Mouse (Mus musculus): ENCODE results near the gene Tprg. TPM values are rescaled to one million over a fixed set of nuclear protein-coding genes. Genes with fewer than 3 reads are reported as not detected.

Tprg gene
- polyA plus RNA-seq, 1 experiment from 2014 or later, result not detected

DNA sequence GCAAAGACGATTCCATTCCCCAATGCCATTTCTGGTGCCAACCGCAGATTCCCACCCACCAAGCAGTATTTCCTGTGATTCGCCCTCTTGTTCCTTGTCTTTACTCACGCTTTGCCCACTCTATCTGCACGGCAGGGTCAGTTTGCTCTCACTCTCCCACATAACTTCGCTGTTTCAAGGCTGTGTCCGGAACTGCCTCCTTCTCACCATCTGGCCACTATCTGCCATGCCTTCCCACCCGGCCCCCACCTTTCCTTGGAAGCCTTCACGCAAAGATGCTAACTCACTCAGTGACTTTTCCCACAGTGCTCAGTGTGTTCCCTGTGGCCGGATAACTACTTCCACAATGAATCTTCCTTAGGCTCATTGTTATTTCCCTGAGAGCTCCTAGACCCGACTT, 21.4 kb upstream of the Tprg start:
- Histone ChIP-seq H3K4me1 (0 out of 2 replicates have a peak, but pooled peaks cover 4% of the 10 kb centered on the region), H3K36me3 (no peaks in the 10 kb centered on the region), H3K27me3 (replicated peaks) (no peaks in the 10 kb centered on the region; the same call in 1 of the 2 replicates), H3K4me2 (no peak overlapping the region), H3K4me3 (replicated peaks) (no peak overlapping the region), H3K9me3 (replicated peaks) (no peaks in the 10 kb centered on the region), H3K27ac (replicated peaks) (no peak overlapping the region), H3K9ac (replicated peaks) (no peak overlapping the region)
- ATAC-seq (ENCODE audit: low FRiP score), result no peak; the same call in 1 of the 2 replicates
- 70% methylated on average over 11 of the region's 11 CpGs for WGBS

GRCm38 (mm10) chr16:25268276-25268675, 18.3 kb upstream of the Tprg start:
- Histone ChIP-seq H3K27me3 (replicated peaks) (no peaks in the 10 kb centered on the region; the same call in 1 of the 2 replicates), H3K4me2 (no peak overlapping the region), H3K9ac (replicated peaks) (no peak overlapping the region), H3K9me3 (replicated peaks) (no peaks in the 10 kb centered on the region), H3K4me3 (replicated peaks) (no peak overlapping the region), H3K27ac (replicated peaks) (no peak overlapping the region), H3K36me3 (no peaks in the 10 kb centered on the region), H3K4me1 (0 out of 2 replicates have a peak, but pooled peaks cover 4% of the 10 kb centered on the region)
- WGBS, result 84% methylated on average over 4 of the region's 4 CpGs
- ATAC-seq (ENCODE audit: low FRiP score), result no peak

DNA sequence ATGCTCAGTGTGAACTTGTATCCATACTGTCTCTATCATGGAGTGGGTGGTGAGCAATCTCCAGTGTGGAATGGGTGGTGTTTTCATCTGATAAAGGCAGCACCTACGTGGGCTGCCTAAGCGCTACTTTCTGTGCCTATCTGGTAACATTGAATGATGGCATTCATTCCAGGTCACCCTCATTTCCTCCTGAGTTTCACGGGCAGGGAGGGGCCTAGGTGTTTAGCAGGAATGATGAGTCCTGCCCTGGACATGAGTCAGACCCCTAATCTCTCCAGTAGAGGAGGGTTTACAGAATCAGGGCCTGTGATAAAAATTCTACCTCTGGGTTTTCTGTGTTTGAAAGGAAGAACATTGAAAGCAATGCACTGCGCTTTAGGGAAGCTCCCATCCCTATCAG, 4.1 kb upstream of the Tprg start:
- no peak overlapping the region for H3K27ac ChIP-seq (replicated peaks)
- H3K9ac ChIP-seq (replicated peaks), result no peak overlapping the region
- no peaks in the 10 kb centered on the region for H3K4me1 ChIP-seq
- H3K9me3 ChIP-seq (replicated peaks), result no peaks in the 10 kb centered on the region
- WGBS, result 93% methylated on average over 4 of the region's 4 CpGs
- H3K4me3 ChIP-seq (replicated peaks), result no peak overlapping the region
- ATAC-seq (ENCODE audit: low FRiP score), result no peak
- no peaks in the 10 kb centered on the region for H3K27me3 ChIP-seq (replicated peaks)
- no peaks in the 10 kb centered on the region for H3K36me3 ChIP-seq
- no peak overlapping the region for H3K4me2 ChIP-seq

DNA sequence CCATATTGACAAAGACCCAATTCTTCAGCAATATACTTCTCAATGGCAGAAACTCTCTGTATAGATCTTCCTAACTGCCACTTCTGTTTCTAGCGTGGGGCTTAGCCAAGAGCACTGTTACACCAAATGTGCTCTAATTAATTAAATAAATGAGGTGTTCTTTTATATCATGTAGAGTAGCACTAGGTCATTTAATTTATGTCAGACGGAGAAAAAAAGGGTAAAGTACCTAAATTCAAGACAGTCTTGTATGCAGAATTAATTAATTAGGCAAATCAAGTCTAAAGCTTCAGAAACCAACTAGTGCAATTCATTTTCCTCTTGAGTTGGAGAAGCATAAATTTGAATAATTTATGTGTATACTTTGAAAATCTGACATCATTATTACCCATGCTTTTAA, 7.1 kb downstream of the Tprg start:
- no peak for ATAC-seq (ENCODE audit: low FRiP score)
- Histone ChIP-seq H3K36me3 (no peaks in the 10 kb centered on the region), H3K27me3 (replicated peaks) (no peaks in the 10 kb centered on the region)

GRCm38 (mm10) chr16:25295546-25295945, 8.9 kb downstream of the Tprg start:
- Histone ChIP-seq H3K27me3 (replicated peaks) (no peaks in the 10 kb centered on the region), H3K4me2 (no peak overlapping the region), H3K9ac (replicated peaks) (no peak overlapping the region), H3K4me1 (no peaks in the 10 kb centered on the region), H3K9me3 (replicated peaks) (no peaks in the 10 kb centered on the region), H3K27ac (replicated peaks) (no peak overlapping the region), H3K36me3 (no peaks in the 10 kb centered on the region), H3K4me3 (replicated peaks) (no peak overlapping the region)
- WGBS, result 90% methylated on average over 11 of the region's 11 CpGs
- no peak for ATAC-seq (ENCODE audit: low FRiP score)

More for the DNA sequence above, 7.1 kb downstream of the Tprg start:
- Histone ChIP-seq H3K9ac (replicated peaks) (no peak overlapping the region), H3K4me1 (no peaks in the 10 kb centered on the region), H3K4me3 (replicated peaks) (no peak overlapping the region), H3K9me3 (replicated peaks) (no peaks in the 10 kb centered on the region), H3K4me2 (no peak overlapping the region), H3K27ac (replicated peaks) (no peak overlapping the region)
- WGBS, result 68% methylated on average over 2 of the region's 2 CpGs

DNA sequence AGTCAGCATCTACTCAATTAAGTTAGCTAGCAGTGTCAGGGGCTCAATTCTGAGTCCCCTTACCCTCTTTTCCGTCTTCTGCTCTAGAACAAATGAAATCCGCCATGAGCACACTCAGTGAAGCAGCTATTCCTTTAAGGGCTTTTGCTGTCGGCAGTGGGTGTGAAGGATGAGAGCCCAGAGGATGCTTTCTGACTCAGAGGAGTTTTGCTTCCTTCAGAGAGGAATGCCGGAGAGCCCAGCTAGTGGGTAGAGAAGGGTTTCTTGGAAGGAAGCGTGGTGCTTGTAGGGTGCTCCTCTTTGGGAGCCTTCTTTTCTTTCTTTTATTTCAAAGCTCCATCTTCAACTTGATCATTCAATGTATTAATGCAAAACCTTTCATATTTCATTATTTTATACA, 10.1 kb downstream of the Tprg start:
- Histone ChIP-seq H3K4me2 (no peak overlapping the region), H3K27me3 (replicated peaks) (no peaks in the 10 kb centered on the region), H3K36me3 (no peaks in the 10 kb centered on the region), H3K27ac (replicated peaks) (no peak overlapping the region), H3K9me3 (replicated peaks) (no peaks in the 10 kb centered on the region), H3K4me3 (replicated peaks) (no peak overlapping the region), H3K4me1 (no peaks in the 10 kb centered on the region), H3K9ac (replicated peaks) (no peak overlapping the region)
- WGBS, result 91% methylated on average over 5 of the region's 5 CpGs
- ATAC-seq (ENCODE audit: low FRiP score), result no peak

- Histone ChIP-seq H3K9me3 (replicated peaks) (no peaks in the 10 kb centered on the region), H3K4me2 (no peak overlapping the region), H3K9ac (replicated peaks) (no peak overlapping the region), H3K36me3 (no peaks in the 10 kb centered on the region), H3K4me1 (no peaks in the 10 kb centered on the region), H3K27me3 (replicated peaks) (no peaks in the 10 kb centered on the region), H3K27ac (replicated peaks) (no peak overlapping the region), H3K4me3 (replicated peaks) (no peak overlapping the region)
- no peak for ATAC-seq (ENCODE audit: low FRiP score)
- 58% methylated on average over 1 of the region's 1 CpGs for WGBS
These were observed 11.6 kb downstream of the Tprg start for GRCm38 (mm10) chr16:25298204-25298603.

DNA sequence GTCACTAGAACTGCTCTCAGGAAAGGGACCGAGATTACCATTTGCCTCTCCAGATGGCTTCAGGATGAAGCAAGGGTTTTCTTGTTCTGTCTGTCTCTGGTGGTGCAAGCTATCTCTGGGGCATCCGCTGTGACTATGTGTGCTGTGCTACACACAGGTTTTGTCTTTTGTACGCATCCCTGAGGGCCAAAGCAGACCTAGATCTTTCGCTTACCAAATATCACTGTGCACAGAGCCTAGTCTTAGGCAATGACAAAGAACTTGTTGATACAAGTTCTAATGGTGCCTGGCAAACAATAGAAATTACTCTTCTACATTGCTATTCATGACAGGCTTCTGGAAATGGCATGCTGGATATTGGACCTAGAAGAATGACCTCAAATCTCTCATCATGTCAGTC, 16.0 kb downstream of the Tprg start:
- Histone ChIP-seq H3K9me3 (replicated peaks) (no peaks in the 10 kb centered on the region), H3K4me3 (replicated peaks) (no peak overlapping the region), H3K36me3 (no peaks in the 10 kb centered on the region), H3K4me1 (no peaks in the 10 kb centered on the region), H3K4me2 (no peak overlapping the region), H3K27me3 (replicated peaks) (no peaks in the 10 kb centered on the region), H3K9ac (replicated peaks) (no peak overlapping the region), H3K27ac (replicated peaks) (no peak overlapping the region)
- no peak for ATAC-seq (ENCODE audit: low FRiP score)
- WGBS, result 94% methylated on average over 4 of the region's 4 CpGs

DNA sequence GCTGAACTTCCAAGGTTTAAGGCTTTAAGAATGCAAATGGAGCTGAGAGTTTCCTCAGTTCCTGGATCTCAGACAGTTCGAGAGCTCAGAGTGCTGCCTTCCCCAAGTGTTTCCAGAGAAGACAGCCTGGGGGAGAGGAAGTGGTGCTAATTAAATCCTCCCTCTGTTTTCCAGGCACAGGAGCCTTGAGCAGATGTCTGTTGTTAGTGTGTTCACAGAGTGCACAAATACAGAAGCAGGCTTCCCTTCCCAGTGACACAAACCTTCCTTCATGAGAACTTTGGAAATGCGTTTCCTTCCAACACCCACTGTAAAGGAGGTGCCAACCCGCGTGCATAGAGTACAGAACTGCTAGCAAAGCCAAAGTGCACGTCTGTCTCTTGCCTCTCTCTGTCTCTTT, 27.4 kb downstream of the Tprg start:
- H3K27ac ChIP-seq (replicated peaks), result no peak overlapping the region
- no peak overlapping the region for H3K4me2 ChIP-seq
- no peaks in the 10 kb centered on the region for H3K27me3 ChIP-seq (replicated peaks)
- H3K4me1 ChIP-seq, result no peaks in the 10 kb centered on the region
- H3K36me3 ChIP-seq, result no peaks in the 10 kb centered on the region
- no peak overlapping the region for H3K9ac ChIP-seq (replicated peaks)
- no peak overlapping the region for H3K4me3 ChIP-seq (replicated peaks)
- ATAC-seq (ENCODE audit: low FRiP score), result no peak
- 85% methylated on average over 5 of the region's 5 CpGs for WGBS
- no peaks in the 10 kb centered on the region for H3K9me3 ChIP-seq (replicated peaks)

DNA sequence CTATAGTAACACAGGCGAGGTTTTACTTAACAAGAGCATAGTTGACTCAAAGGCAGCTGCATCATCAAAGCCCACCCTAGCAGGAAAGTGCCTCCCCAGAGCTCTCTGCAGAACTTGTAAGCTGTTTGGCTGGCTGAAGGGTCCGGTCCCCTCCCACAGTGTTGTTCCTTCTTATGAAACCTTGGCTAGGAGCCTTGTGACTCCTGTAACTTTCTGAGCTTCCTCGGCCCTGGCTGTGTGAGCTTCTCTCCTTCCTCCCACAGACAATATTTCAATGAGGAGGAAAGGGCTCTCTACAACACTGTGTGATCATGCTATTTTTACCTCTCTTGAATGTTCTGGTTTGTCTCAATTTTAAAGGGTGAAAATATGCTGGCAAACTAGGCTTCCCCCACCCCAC, 28.5 kb downstream of the Tprg start:
- H3K4me1 ChIP-seq, result no peaks in the 10 kb centered on the region
- no peak overlapping the region for H3K9ac ChIP-seq (replicated peaks)
- H3K27me3 ChIP-seq (replicated peaks), result no peaks in the 10 kb centered on the region
- no peaks in the 10 kb centered on the region for H3K9me3 ChIP-seq (replicated peaks)
- no peak for ATAC-seq (ENCODE audit: low FRiP score)
- no peak overlapping the region for H3K4me3 ChIP-seq (replicated peaks)
- H3K27ac ChIP-seq (replicated peaks), result no peak overlapping the region
- WGBS, result 77% methylated on average over 3 of the region's 3 CpGs
- H3K4me2 ChIP-seq, result no peak overlapping the region
- no peaks in the 10 kb centered on the region for H3K36me3 ChIP-seq

GRCm38 (mm10) chr16:25325631-25326238, 39.1 kb downstream of the Tprg start:
- no peak for ATAC-seq (ENCODE audit: low FRiP score)
- no peaks in the 10 kb centered on the region for H3K36me3 ChIP-seq
- H3K4me3 ChIP-seq (replicated peaks), result no peak overlapping the region
- no peaks in the 10 kb centered on the region for H3K9me3 ChIP-seq (replicated peaks)
- H3K4me2 ChIP-seq, result no peak overlapping the region
- no peak overlapping the region for H3K27ac ChIP-seq (replicated peaks)
- WGBS, result 93% methylated on average over 2 of the region's 2 CpGs
- no peaks in the 10 kb centered on the region for H3K27me3 ChIP-seq (replicated peaks)
- no peaks in the 10 kb centered on the region for H3K4me1 ChIP-seq
- no peak overlapping the region for H3K9ac ChIP-seq (replicated peaks)

GRCm38 (mm10) chr16:25333279-25334219, 46.9 kb downstream of the Tprg start:
- H3K9ac ChIP-seq (replicated peaks), result no peak overlapping the region
- H3K36me3 ChIP-seq, result no peaks in the 10 kb centered on the region
- no peaks in the 10 kb centered on the region for H3K9me3 ChIP-seq (replicated peaks)
- no peak for ATAC-seq (ENCODE audit: low FRiP score)
- 52% methylated on average over 10 of the region's 10 CpGs for WGBS
- no peak overlapping the region for H3K27ac ChIP-seq (replicated peaks)
- no peak overlapping the region for H3K4me3 ChIP-seq (replicated peaks)
- peaks cover 3% of the 10 kb centered on the region; the same call in 1 of the 2 replicates for H3K4me1 ChIP-seq
- no peaks in the 10 kb centered on the region for H3K27me3 ChIP-seq (replicated peaks)
- H3K4me2 ChIP-seq, result no peak overlapping the region
